Mouse (Mus musculus): Measurements from ENCODE around the gene Rps19bp1. TPM values are rescaled to one million over a fixed set of nuclear protein-coding genes. Genes with fewer than 3 reads are reported as not detected.

Rps19bp1 gene
- 65.0 and 70.1 TPM in 2 replicates for polyA plus RNA-seq (2016; fragmentation: Nextera tagmentation; extraction: Ambion mirVana)

- peak; percentile 88 for ATAC-seq (ENCODE audit: insufficient number of reproducible peaks, insufficient read depth, low FRiP score, low TSS enrichment, low read depth)
- no peaks in the 10 kb centered on the region for H3K27me3 ChIP-seq
- H3K27ac ChIP-seq: peak within 1 kb of the TSS; percentile 66; the same call in 1 of the 2 replicates
- peak within 1 kb of the TSS; percentile 66 for H3K4me2 ChIP-seq
- H3K36me3 ChIP-seq: peaks cover 23% of the 10 kb centered on the region
- peak within 1 kb of the TSS; percentile 87 for H3K4me3 ChIP-seq (replicated peaks)
- peaks cover 8% of the 10 kb centered on the region for H3K4me1 ChIP-seq (replicated peaks)
- H3K9ac ChIP-seq (replicated peaks): peak within 1 kb of the TSS; percentile 82
- WGBS: 1% methylated on average over 66 of the region's 66 CpGs
- H3K9me3 ChIP-seq: no peaks in the 10 kb centered on the region
Observed at GRCm38 (mm10) chr15:80263610-80264575, at the start of gene Rps19bp1. Rps19bp1 (minus strand) TSS chr15:80264315.

GRCm38 (mm10) chr15:80306146-80306545 is 42.0 kb upstream of the Rps19bp1 start:
- no peaks in the 10 kb centered on the region for H3K4me1 ChIP-seq (replicated peaks)
- no peaks in the 10 kb centered on the region for H3K9me3 ChIP-seq
- no peak overlapping the region for H3K27ac ChIP-seq
- no peak overlapping the region for H3K9ac ChIP-seq (replicated peaks)
- no peak for ATAC-seq (ENCODE audit: insufficient number of reproducible peaks, insufficient read depth, low FRiP score, low TSS enrichment, low read depth)
- no peaks in the 10 kb centered on the region for H3K36me3 ChIP-seq
- H3K4me2 ChIP-seq: no peak overlapping the region
- no peaks in the 10 kb centered on the region for H3K27me3 ChIP-seq
- WGBS: 38% methylated on average over 8 of the region's 8 CpGs
- no peak overlapping the region for H3K4me3 ChIP-seq (replicated peaks)

- no peak overlapping the region for H3K9ac ChIP-seq (replicated peaks)
- H3K9me3 ChIP-seq: no peaks in the 10 kb centered on the region
- no peaks in the 10 kb centered on the region for H3K36me3 ChIP-seq
- no peaks in the 10 kb centered on the region for H3K4me1 ChIP-seq (replicated peaks)
- 87% methylated on average over 12 of the region's 12 CpGs for WGBS
- no peak for ATAC-seq (ENCODE audit: insufficient number of reproducible peaks, insufficient read depth, low FRiP score, low TSS enrichment, low read depth)
- no peak overlapping the region for H3K4me2 ChIP-seq
- no peak overlapping the region for H3K27ac ChIP-seq
- H3K27me3 ChIP-seq: no peaks in the 10 kb centered on the region
- H3K4me3 ChIP-seq (replicated peaks): no peak overlapping the region
Observed at GRCm38 (mm10) chr15:80304188-80304587, 40.1 kb upstream of the Rps19bp1 start.

GRCm38 (mm10) chr15:80303779-80304178 is 39.7 kb upstream of the Rps19bp1 start:
- H3K27me3 ChIP-seq: no peaks in the 10 kb centered on the region
- H3K27ac ChIP-seq: no peak overlapping the region
- no peak overlapping the region for H3K4me3 ChIP-seq (replicated peaks)
- no peaks in the 10 kb centered on the region for H3K36me3 ChIP-seq
- H3K9me3 ChIP-seq: no peaks in the 10 kb centered on the region
- ATAC-seq (ENCODE audit: insufficient number of reproducible peaks, insufficient read depth, low FRiP score, low TSS enrichment, low read depth): no peak
- no peaks in the 10 kb centered on the region for H3K4me1 ChIP-seq (replicated peaks)
- no peak overlapping the region; the same call in 1 of the 2 replicates for H3K9ac ChIP-seq (replicated peaks)
- 61% methylated on average over 14 of the region's 14 CpGs for WGBS
- H3K4me2 ChIP-seq: no peak overlapping the region

- Histone ChIP-seq H3K27ac (no peak overlapping the region), H3K4me3 (replicated peaks) (no peak overlapping the region), H3K36me3 (no peaks in the 10 kb centered on the region), H3K4me1 (replicated peaks) (no peaks in the 10 kb centered on the region), H3K9ac (replicated peaks) (no peak overlapping the region), H3K27me3 (peaks cover 6% of the 10 kb centered on the region), H3K4me2 (no peak overlapping the region), H3K9me3 (no peaks in the 10 kb centered on the region)
- no peak for ATAC-seq (ENCODE audit: insufficient number of reproducible peaks, insufficient read depth, low FRiP score, low TSS enrichment, low read depth)
- 97% methylated on average over 1 of the region's 1 CpGs for WGBS
Observed at GRCm38 (mm10) chr15:80297146-80297545, 33.0 kb upstream of the Rps19bp1 start.

- ATAC-seq (ENCODE audit: insufficient number of reproducible peaks, insufficient read depth, low FRiP score, low TSS enrichment, low read depth): no peak
- H3K27ac ChIP-seq: no peak overlapping the region
- H3K36me3 ChIP-seq: no peaks in the 10 kb centered on the region
- peaks cover 81% of the 10 kb centered on the region for H3K27me3 ChIP-seq
- no peak overlapping the region for H3K4me3 ChIP-seq (replicated peaks)
- no peak overlapping the region for H3K4me2 ChIP-seq
- H3K4me1 ChIP-seq (replicated peaks): peaks cover 15% of the 10 kb centered on the region
- no peaks in the 10 kb centered on the region for H3K9me3 ChIP-seq
- H3K9ac ChIP-seq (replicated peaks): no peak overlapping the region
- WGBS: 7% methylated on average over 10 of the region's 10 CpGs
Observed at GRCm38 (mm10) chr15:80289436-80289835, 25.3 kb upstream of the Rps19bp1 start.

GRCm38 (mm10) chr15:80288036-80288435 is 23.9 kb upstream of the Rps19bp1 start:
- H3K4me1 ChIP-seq (replicated peaks): peaks cover 15% of the 10 kb centered on the region
- peak overlapping the region; percentile 94 for H3K4me2 ChIP-seq
- H3K27me3 ChIP-seq: peaks cover 95% of the 10 kb centered on the region
- H3K9me3 ChIP-seq: no peaks in the 10 kb centered on the region
- no peaks in the 10 kb centered on the region for H3K36me3 ChIP-seq
- ATAC-seq (ENCODE audit: insufficient number of reproducible peaks, insufficient read depth, low FRiP score, low TSS enrichment, low read depth): no peak
- H3K27ac ChIP-seq: no peak overlapping the region
- peak overlapping the region; percentile 50 for H3K4me3 ChIP-seq (replicated peaks)
- 3% methylated on average over 23 of the region's 23 CpGs for WGBS
- no peak overlapping the region for H3K9ac ChIP-seq (replicated peaks)

- peaks cover 96% of the 10 kb centered on the region for H3K27me3 ChIP-seq
- H3K4me1 ChIP-seq (replicated peaks): peaks cover 15% of the 10 kb centered on the region
- peak within 1 kb of the TSS; percentile 44; the same call in 1 of the 2 replicates for H3K9ac ChIP-seq (replicated peaks)
- no peak for ATAC-seq (ENCODE audit: insufficient number of reproducible peaks, insufficient read depth, low FRiP score, low TSS enrichment, low read depth)
- H3K4me2 ChIP-seq: peak within 1 kb of the TSS; percentile 94
- under 1% methylated on average over 50 of the region's 50 CpGs for WGBS
- no peaks in the 10 kb centered on the region for H3K36me3 ChIP-seq
- H3K9me3 ChIP-seq: no peaks in the 10 kb centered on the region
- peak within 1 kb of the TSS; percentile 50 for H3K4me3 ChIP-seq (replicated peaks)
- no peak within 1 kb of the TSS for H3K27ac ChIP-seq
Observed at GRCm38 (mm10) chr15:80286851-80287415, 22.8 kb upstream of the Rps19bp1 start, which contains the start of gene Cacna1i. Cacna1i (plus strand) TSS chr15:80287238.

- no peaks in the 10 kb centered on the region for H3K36me3 ChIP-seq
- no peak overlapping the region for H3K9ac ChIP-seq (replicated peaks)
- no peak overlapping the region for H3K4me2 ChIP-seq
- no peaks in the 10 kb centered on the region for H3K4me1 ChIP-seq (replicated peaks)
- H3K27ac ChIP-seq: no peak overlapping the region
- H3K27me3 ChIP-seq: peaks cover 61% of the 10 kb centered on the region
- ATAC-seq (ENCODE audit: insufficient number of reproducible peaks, insufficient read depth, low FRiP score, low TSS enrichment, low read depth): no peak
- WGBS: 24% methylated on average over 6 of the region's 6 CpGs
- H3K4me3 ChIP-seq (replicated peaks): no peak overlapping the region
- H3K9me3 ChIP-seq: no peaks in the 10 kb centered on the region
Observed at GRCm38 (mm10) chr15:80280646-80281045, 16.5 kb upstream of the Rps19bp1 start.

GRCm38 (mm10) chr15:80279053-80279452 is 14.9 kb upstream of the Rps19bp1 start:
- WGBS: 84% methylated on average over 2 of the region's 2 CpGs
- no peak for ATAC-seq (ENCODE audit: insufficient number of reproducible peaks, insufficient read depth, low FRiP score, low TSS enrichment, low read depth)
- Histone ChIP-seq H3K36me3 (no peaks in the 10 kb centered on the region), H3K27ac (no peak overlapping the region), H3K4me1 (replicated peaks) (no peaks in the 10 kb centered on the region), H3K4me3 (replicated peaks) (no peak overlapping the region), H3K4me2 (no peak overlapping the region), H3K9me3 (no peaks in the 10 kb centered on the region), H3K27me3 (peaks cover 51% of the 10 kb centered on the region), H3K9ac (replicated peaks) (no peak overlapping the region)

- H3K9me3 ChIP-seq: no peaks in the 10 kb centered on the region
- H3K27me3 ChIP-seq: peaks cover 48% of the 10 kb centered on the region
- no peak overlapping the region for H3K27ac ChIP-seq
- no peak overlapping the region for H3K4me3 ChIP-seq (replicated peaks)
- no peak overlapping the region for H3K9ac ChIP-seq (replicated peaks)
- H3K4me2 ChIP-seq: no peak overlapping the region
- no peaks in the 10 kb centered on the region for H3K4me1 ChIP-seq (replicated peaks)
- no peaks in the 10 kb centered on the region for H3K36me3 ChIP-seq
- no peak for ATAC-seq (ENCODE audit: insufficient number of reproducible peaks, insufficient read depth, low FRiP score, low TSS enrichment, low read depth)
- 72% methylated on average over 5 of the region's 5 CpGs for WGBS
Observed at GRCm38 (mm10) chr15:80278121-80278759, 14.1 kb upstream of the Rps19bp1 start.
